Mouse (Mus musculus) liver, adult 2 months (tissue): Measurements from ENCODE around the gene Gm9817.

Experiments
- CTCF ChIP-seq: fragments of 200-500 bp; IDR thresholded peaks from 2 replicates; pipeline ENCODE4 v1.5.1; 2011; ENCODE audit warnings: low read depth, low read length, control low read depth
- POLR2A ChIP-seq: fragments of 200-500 bp; IDR thresholded peaks from 2 replicates; pipeline ENCODE4 v1.6.1; 2011; ENCODE audit warnings: low read length, control low read depth; ENCODE audit not compliant: insufficient read depth; ENCODE audit errors: extremely low read depth

DNA sequence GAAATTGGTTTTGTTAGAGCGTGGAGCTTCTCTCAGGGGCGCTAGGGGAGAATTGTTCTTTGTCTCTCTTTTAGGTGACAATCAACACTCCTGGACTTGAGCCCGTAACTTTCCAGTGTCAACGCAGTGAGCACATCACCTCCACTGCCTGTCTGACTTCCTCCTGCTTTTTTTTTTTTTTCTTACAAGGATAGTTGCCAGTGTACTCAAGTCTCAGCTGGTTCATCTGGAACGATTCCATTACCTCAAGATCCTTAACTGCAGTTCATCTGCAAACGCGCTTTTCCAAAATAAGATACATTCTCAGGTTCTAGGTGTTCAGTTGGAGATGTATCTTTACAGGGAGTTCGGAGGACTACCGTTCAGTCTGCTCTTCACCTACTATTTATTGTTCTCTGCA, 16.5 kb downstream of the Gm9817 start:
- no peak for TF ChIP-seq CTCF
- no peak for TF ChIP-seq POLR2A
